Mouse (Mus musculus) lung, postnatal 36 days (tissue): Measurements from ENCODE around the gene Esp18.

ENCODE experiments used
- DNase-seq: peaks from one replicate; pipeline ENCODE4 v3.0.0; 2022; ENCODE audit warnings: mixed read lengths

The Esp18 gene

GRCm38 (mm10) chr17:39406059-39406458 lies at the start of gene Esp18:
Gene Esp18, plus strand, starts transcription at chr17:39406359.
- DNase-seq = no peak

GRCm38 (mm10) chr17:39363316-39363715 lies 42.8 kb upstream of the Esp18 start:
- DNase-seq = no peak
